Mouse (Mus musculus) liver, embryonic 16.5 days (tissue): Measurements from ENCODE around the gene Rbks. TPM values are rescaled to one million over a fixed set of nuclear protein-coding genes. Genes with fewer than 3 reads are reported as not detected.

Source experiments
- ATAC-seq: fragments of 200-750 bp; cut with Nextera tagmentation; 2 replicates; pipeline ENCODE4 v1.8.0; 2017; ENCODE audit warnings: low read depth, mild to moderate bottlenecking, moderate number of reproducible peaks, moderate library complexity
- H3K27ac ChIP-seq: fragments of 300-500 bp; sonication (generic); 2 replicates; pipeline ENCODE4 v1.5.1; 2014; ENCODE audit warnings: mild to moderate bottlenecking, low read length
- H3K27me3 ChIP-seq: fragments of 300-500 bp; sonication (generic); 2 replicates; pipeline ENCODE4 v1.6.1; 2014; ENCODE audit warnings: low read depth, low read length, mixed read lengths; ENCODE audit not compliant: control insufficient read depth, insufficient read depth
- H3K36me3 ChIP-seq: fragments of 300-500 bp; sonication (generic); 2 replicates; pipeline ENCODE4 v1.6.1; 2014; ENCODE audit warnings: mild to moderate bottlenecking; ENCODE audit not compliant: control insufficient read depth, insufficient read depth
- H3K4me1 ChIP-seq: fragments of 300-500 bp; sonication (generic); 2 replicates; pipeline ENCODE4 v1.6.1; 2014; ENCODE audit warnings: low read depth, low read length, mixed read lengths; ENCODE audit not compliant: control insufficient read depth
- H3K4me2 ChIP-seq: fragments of 300-500 bp; sonication (generic); 2 replicates; pipeline ENCODE4 v1.6.1; 2014; ENCODE audit warnings: low read depth, low read length, mixed read lengths
- H3K4me3 ChIP-seq: fragments of 300-500 bp; sonication (generic); 2 replicates; pipeline ENCODE4 v1.5.1; 2014; ENCODE audit warnings: low read depth, mild to moderate bottlenecking, low read length
- H3K9ac ChIP-seq: fragments of 300-500 bp; sonication (generic); 2 replicates; pipeline ENCODE4 v1.6.1; 2014; ENCODE audit warnings: low read depth, low read length
- H3K9me3 ChIP-seq: fragments of 300-500 bp; sonication (generic); replicated peaks from 2 replicates; pipeline ENCODE4 v1.6.1; 2016; ENCODE audit warnings: low read length; ENCODE audit not compliant: control insufficient read depth
- WGBS: fragments of 180-500 bp; shearing (Covaris S2); extraction: QIAGEN DNeasy Blood & Tissue Kit; methylation state at CpG from one replicate; pipeline ENCODE4 v1.1.7; 2014; ENCODE audit not compliant: insufficient replicate concordance; 5-methylcytosine and 5-hydroxymethylcytosine counted together
- polyA plus RNA-seq: library from polyadenylated mRNA; unstranded; fragments of >200 nt; fragmentation: Nextera tagmentation; extraction: Ambion mirVana; gene quantifications from 2 replicates; pipeline ENCODE4 v1.2.1, GENCODE M21; 2015

The Rbks gene
- polyA plus RNA-seq, 1 experiment from 2014 or later = 17.6 TPM

- Histone ChIP-seq H3K4me1 (peaks cover 7% of the 10 kb centered on the region; the same call in 1 of the 2 replicates), H3K9ac (no peak overlapping the region), H3K27ac (no peak overlapping the region), H3K36me3 (no peaks in the 10 kb centered on the region), H3K4me2 (no peak overlapping the region), H3K27me3 (no peaks in the 10 kb centered on the region), H3K4me3 (no peak overlapping the region), H3K9me3 (no peaks in the 10 kb centered on the region)
- ATAC-seq = no peak
- WGBS = 65% methylated on average over 2 of the region's 2 CpGs
These were observed 98.3 kb downstream of the Rbks start for GRCm38 (mm10) chr5:31599161-31599560.

GRCm38 (mm10) chr5:31598579-31598978 lies 98.8 kb downstream of the Rbks start:
- Histone ChIP-seq H3K4me3 (no peak overlapping the region), H3K4me2 (no peak overlapping the region), H3K9ac (no peak overlapping the region), H3K4me1 (peaks cover 7% of the 10 kb centered on the region; the same call in 1 of the 2 replicates), H3K27me3 (no peaks in the 10 kb centered on the region), H3K27ac (no peak overlapping the region), H3K9me3 (no peaks in the 10 kb centered on the region), H3K36me3 (no peaks in the 10 kb centered on the region)
- no peak for ATAC-seq
- WGBS = 63% methylated on average over 4 of the region's 4 CpGs

- 69% methylated on average over 7 of the region's 7 CpGs for WGBS
- no peak overlapping the region for H3K9ac ChIP-seq
- H3K27me3 ChIP-seq = no peaks in the 10 kb centered on the region
- no peak overlapping the region for H3K4me2 ChIP-seq
- ATAC-seq = no peak
- H3K4me3 ChIP-seq = no peak overlapping the region
- no peaks in the 10 kb centered on the region for H3K36me3 ChIP-seq
- peaks cover 7% of the 10 kb centered on the region; the same call in 1 of the 2 replicates for H3K4me1 ChIP-seq
- no peak overlapping the region for H3K27ac ChIP-seq
- H3K9me3 ChIP-seq = no peaks in the 10 kb centered on the region
These were observed 99.3 kb downstream of the Rbks start for GRCm38 (mm10) chr5:31598121-31598520.

GRCm38 (mm10) chr5:31597430-31597944 lies 99.9 kb downstream of the Rbks start:
- no peaks in the 10 kb centered on the region for H3K9me3 ChIP-seq
- H3K4me3 ChIP-seq = no peak overlapping the region; the same call in 1 of the 2 replicates
- H3K27me3 ChIP-seq = no peaks in the 10 kb centered on the region
- H3K36me3 ChIP-seq = no peaks in the 10 kb centered on the region
- WGBS = 57% methylated on average over 6 of the region's 6 CpGs
- peak overlapping the region; percentile 62 for H3K4me2 ChIP-seq
- H3K27ac ChIP-seq = no peak overlapping the region
- H3K9ac ChIP-seq = no peak overlapping the region
- no peak for ATAC-seq
- peaks cover 7% of the 10 kb centered on the region; the same call in 1 of the 2 replicates for H3K4me1 ChIP-seq

GRCm38 (mm10) chr5:31596481-31597429 lies 100.7 kb downstream of the Rbks start, which contains the start of gene Mrpl33:
Gene Mrpl33, plus strand, starts transcription at chr5:31596935.
- no peak within 1 kb of the TSS for H3K27ac ChIP-seq
- peaks cover 4% of the 10 kb centered on the region; the same call in 1 of the 2 replicates for H3K4me1 ChIP-seq
- H3K4me2 ChIP-seq = peak within 1 kb of the TSS; percentile 62
- H3K9me3 ChIP-seq = no peaks in the 10 kb centered on the region
- WGBS = 7% methylated on average over 26 of the region's 26 CpGs
- peak within 1 kb of the TSS; percentile 44 for H3K4me3 ChIP-seq
- no peaks in the 10 kb centered on the region for H3K36me3 ChIP-seq
- no peaks in the 10 kb centered on the region for H3K27me3 ChIP-seq
- 0 out of 2 replicates have a peak, but pooled peaks have one; percentile 24 for ATAC-seq
- peak within 1 kb of the TSS; percentile 30; the same call in 1 of the 2 replicates for H3K9ac ChIP-seq

- no peaks in the 10 kb centered on the region for H3K36me3 ChIP-seq
- H3K9ac ChIP-seq = no peak overlapping the region
- no peaks in the 10 kb centered on the region for H3K9me3 ChIP-seq
- ATAC-seq = no peak
- H3K27ac ChIP-seq = no peak overlapping the region
- no peaks in the 10 kb centered on the region for H3K27me3 ChIP-seq
- H3K4me2 ChIP-seq = no peak overlapping the region
- 46% methylated on average over 4 of the region's 4 CpGs for WGBS
- H3K4me1 ChIP-seq = peaks cover 4% of the 10 kb centered on the region; the same call in 1 of the 2 replicates
- no peak overlapping the region for H3K4me3 ChIP-seq
These were observed 101.6 kb downstream of the Rbks start for GRCm38 (mm10) chr5:31595868-31596267.

GRCm38 (mm10) chr5:31591122-31591521 lies 106.3 kb downstream of the Rbks start:
- Histone ChIP-seq H3K9ac (no peak overlapping the region), H3K4me2 (no peak overlapping the region), H3K9me3 (0 out of 2 replicates have a peak, but pooled peaks cover 3% of the 10 kb centered on the region), H3K4me1 (no peaks in the 10 kb centered on the region), H3K4me3 (no peak overlapping the region), H3K27me3 (no peaks in the 10 kb centered on the region), H3K27ac (no peak overlapping the region), H3K36me3 (no peaks in the 10 kb centered on the region)
- 74% methylated on average over 7 of the region's 7 CpGs for WGBS
- ATAC-seq = no peak

GRCm38 (mm10) chr5:31589711-31590319 lies 107.6 kb downstream of the Rbks start:
- 0 out of 2 replicates have a peak, but pooled peaks cover 3% of the 10 kb centered on the region for H3K9me3 ChIP-seq
- H3K4me1 ChIP-seq = no peaks in the 10 kb centered on the region
- H3K27ac ChIP-seq = no peak overlapping the region
- H3K36me3 ChIP-seq = no peaks in the 10 kb centered on the region
- no peak overlapping the region for H3K4me2 ChIP-seq
- no peaks in the 10 kb centered on the region for H3K27me3 ChIP-seq
- 78% methylated on average over 14 of the region's 14 CpGs for WGBS
- H3K4me3 ChIP-seq = no peak overlapping the region
- H3K9ac ChIP-seq = no peak overlapping the region
- no peak for ATAC-seq
